ENCODE assay signal across 9 mouse cellular contexts in genomic region chr1:131115932-131116331, GRCm38 (mm10). TPM values are rescaled to one million over a fixed set of nuclear protein-coding genes. Genes with fewer than 3 reads are reported as not detected.
DNase-seq lines count a peak whose midpoint lies in the region; ATAC-seq and TF ChIP-seq lines count a peak whose summit lies in the region.
"Had no signal": no experiment of that assay in that cellular context is flagged by ENCODE, and none has a peak within 500 bp of the region (broad histone marks: within the 10 kb centered on the region; RNA-seq: fewer than 3 reads in every experiment).

No protein-coding gene starts in this region.

- in situ Hi-C loops in Patski (cut with MboI; ENCODE audit: low pct_unique_long_range_greater_than_20kb): no loop called here

- WGBS in kidney, embryonic 15.5 days: 19% methylated on average over 6 of the region's 6 CpGs

- no peak overlapping the region for H3K27ac ChIP-seq in kidney, embryonic 15.5 days
- H3K27ac ChIP-seq: macrophage had no signal

- CTCF ChIA-PET in Patski (lab: Charles Lee): interaction anchor here (0.6 to 3.8 kb wide), 23 partner anchors 10 to 154 kb away, joined by 3 to 18 read pairs (median 6); partner anchors contain the start of genes Dyrk3 and Eif2d

- H3K36me3 ChIP-seq in kidney, embryonic 15.5 days: no peaks in the 10 kb centered on the region

- H3K9me3 ChIP-seq in kidney, embryonic 15.5 days (replicated peaks): no peaks in the 10 kb centered on the region

- no peak overlapping the region for H3K9ac ChIP-seq in kidney, embryonic 15.5 days

- no peak overlapping the region for H3K4me3 ChIP-seq in kidney, embryonic 15.5 days (replicated peaks)

- no peak for ATAC-seq in kidney, embryonic 15.5 days (replicated peaks; ENCODE audit: low FRiP score)
- no peak for ATAC-seq in Patski
- ATAC-seq in megakaryocyte, adult 5-6 weeks (ENCODE audit: poor library complexity, severe bottlenecking): peak; percentile 74

- H3K27me3 ChIP-seq in kidney, embryonic 15.5 days: peaks cover 5% of the 10 kb centered on the region; the same call in 1 of the 2 replicates
- no peaks in the 10 kb centered on the region for H3K27me3 ChIP-seq in Patski

- H3K4me2 ChIP-seq in kidney, embryonic 15.5 days: no peak overlapping the region

- TF ChIP-seq CTCF in Patski (IDR thresholded peaks at IDR 0.05): peak; percentile 85

- POLR2A ChIA-PET in Patski (lab: Charles Lee): interaction anchor here (0.6 to 1.3 kb wide), 8 partner anchors 8 to 75 kb away, joined by 3 to 6 read pairs (median 4); no protein-coding TSS in a partner anchor

- peak; percentile 69 for DNase-seq in kidney, adult 9 months
- no peak for DNase-seq in Patski (ENCODE audit: low read depth, low spot score)
- peak; percentile 70 to 83 for DNase-seq in cerebellum, postnatal 25 days
- peak; percentile 46 to 59 for DNase-seq in gastrocnemius, postnatal 4 days (ENCODE audit: low spot score in 2 of 2)
- DNase-seq in kidney, postnatal 4 days: peak; percentile 75 to 78
- DNase-seq in spleen, postnatal 14 days (ENCODE audit: low spot score in 2 of 2): peak; percentile 37 to 69

- H3K4me1 ChIP-seq in kidney, embryonic 15.5 days: peaks cover 18% of the 10 kb centered on the region

RNA-seq across cellular contexts. Expression of gene Mapkapk2, which starts 18.3 kb away (rescaled TPM):
- 44.7 and 49.3 TPM in 2 replicates for polyA plus RNA-seq in kidney, embryonic 15.5 days (2015; fragmentation: Nextera tagmentation; extraction: Ambion mirVana)
- polyA plus RNA-seq in Patski (2021): 129 TPM
- 100 to 1,000 TPM; 159 to 163 TPM for total RNA-seq in gastrocnemius, postnatal 4 days (2021)
- total RNA-seq in megakaryocyte, adult 5-6 weeks (2015): 210 and 215 TPM in 2 replicates
- 210 and 216 TPM in 2 replicates for total RNA-seq in megakaryocyte, adult 5-6 weeks (2017)

RNA-seq across cellular contexts. Expression of gene Dyrk3, which starts 22.2 kb away (rescaled TPM):
- 5.2 and 6.8 TPM in 2 replicates for polyA plus RNA-seq in kidney, embryonic 15.5 days (2015; fragmentation: Nextera tagmentation; extraction: Ambion mirVana)
- 11.7 TPM for polyA plus RNA-seq in Patski (2021)
- under 1 TPM; 0.17 to 0.29 TPM for total RNA-seq in gastrocnemius, postnatal 4 days (2021)
- total RNA-seq in megakaryocyte, adult 5-6 weeks (2015): 3.4 and 4.6 TPM in 2 replicates
- 4.1 and 4.8 TPM in 2 replicates for total RNA-seq in megakaryocyte, adult 5-6 weeks (2017)

RNA-seq across cellular contexts. Expression of gene Eif2d, which starts 37.0 kb away (rescaled TPM):
- 61.4 and 68.2 TPM in 2 replicates for polyA plus RNA-seq in kidney, embryonic 15.5 days (2015; fragmentation: Nextera tagmentation; extraction: Ambion mirVana)
- 53.8 TPM for polyA plus RNA-seq in Patski (2021)
- total RNA-seq in gastrocnemius, postnatal 4 days (2021): 10 to 100 TPM; 25.3 to 27.2 TPM
- total RNA-seq in megakaryocyte, adult 5-6 weeks (2015): 28.7 and 31.0 TPM in 2 replicates
- total RNA-seq in megakaryocyte, adult 5-6 weeks (2017): 23.1 and 24.5 TPM in 2 replicates
